Mouse (Mus musculus) testis, adult 2 months (tissue): ENCODE results near the gene Mcf2l. TPM values are rescaled to one million over a fixed set of nuclear protein-coding genes. Genes with fewer than 3 reads are reported as not detected.

ENCODE experiments used
- H3K27ac ChIP-seq: fragments of 200-500 bp; 2 replicates; pipeline ENCODE4 v1.5.1; 2012; ENCODE audit warnings: low read depth, low read length; ENCODE audit not compliant: control insufficient read depth, insufficient read depth
- H3K27me3 ChIP-seq: fragments of 200-500 bp; 2 replicates; pipeline ENCODE4 v1.6.1; 2012; ENCODE audit warnings: mild to moderate bottlenecking, low read length, moderate library complexity; ENCODE audit not compliant: control insufficient read depth, insufficient read depth
- H3K36me3 ChIP-seq: fragments of 200-500 bp; 2 replicates; pipeline ENCODE4 v1.6.1; 2012; ENCODE audit warnings: mild to moderate bottlenecking, low read length; ENCODE audit not compliant: control insufficient read depth, insufficient read depth
- H3K4me1 ChIP-seq: fragments of 200-500 bp; 2 replicates; pipeline ENCODE4 v1.6.1; 2012; ENCODE audit warnings: low read length; ENCODE audit not compliant: control insufficient read depth, insufficient read depth
- H3K4me3 ChIP-seq: fragments of 200-500 bp; 2 replicates; pipeline ENCODE4 v1.5.1; 2012; ENCODE audit warnings: low read depth, mild to moderate bottlenecking, low read length, moderate library complexity, mixed read lengths; ENCODE audit not compliant: control insufficient read depth
- CTCF ChIP-seq: fragments of 200-500 bp; IDR thresholded peaks from 2 replicates; pipeline ENCODE4 v1.5.1; 2012; ENCODE audit warnings: low read depth, mild to moderate bottlenecking, inconsistent platforms, low read length, moderate library complexity; ENCODE audit not compliant: control insufficient read depth, insufficient read depth, insufficient replicate concordance
- POLR2A ChIP-seq: fragments of 200-500 bp; IDR thresholded peaks from 2 replicates; pipeline ENCODE4 v1.6.1; 2012; ENCODE audit warnings: low read depth, mild to moderate bottlenecking, inconsistent platforms, low read length, moderate library complexity; ENCODE audit not compliant: control insufficient read depth
- polyA plus RNA-seq: library from polyadenylated mRNA; depleted of rRNA; stranded (reverse); fragments of >200 nt; gene quantifications from 2 replicates; pipeline ENCODE4 v1.2.3, GENCODE M21; 2012

Gene Mcf2l
- polyA plus RNA-seq, 1 experiment, result 8.9 TPM

- Histone ChIP-seq H3K27ac (no peak overlapping the region), H3K27me3 (no peaks in the 10 kb centered on the region), H3K36me3 (no peaks in the 10 kb centered on the region), H3K4me3 (no peak overlapping the region), H3K4me1 (no peaks in the 10 kb centered on the region)
- TF ChIP-seq POLR2A (no peak), CTCF (no peak)
These were observed 67.7 kb downstream of the Mcf2l start for GRCm38 (mm10) chr8:12941161-12941926.

DNA sequence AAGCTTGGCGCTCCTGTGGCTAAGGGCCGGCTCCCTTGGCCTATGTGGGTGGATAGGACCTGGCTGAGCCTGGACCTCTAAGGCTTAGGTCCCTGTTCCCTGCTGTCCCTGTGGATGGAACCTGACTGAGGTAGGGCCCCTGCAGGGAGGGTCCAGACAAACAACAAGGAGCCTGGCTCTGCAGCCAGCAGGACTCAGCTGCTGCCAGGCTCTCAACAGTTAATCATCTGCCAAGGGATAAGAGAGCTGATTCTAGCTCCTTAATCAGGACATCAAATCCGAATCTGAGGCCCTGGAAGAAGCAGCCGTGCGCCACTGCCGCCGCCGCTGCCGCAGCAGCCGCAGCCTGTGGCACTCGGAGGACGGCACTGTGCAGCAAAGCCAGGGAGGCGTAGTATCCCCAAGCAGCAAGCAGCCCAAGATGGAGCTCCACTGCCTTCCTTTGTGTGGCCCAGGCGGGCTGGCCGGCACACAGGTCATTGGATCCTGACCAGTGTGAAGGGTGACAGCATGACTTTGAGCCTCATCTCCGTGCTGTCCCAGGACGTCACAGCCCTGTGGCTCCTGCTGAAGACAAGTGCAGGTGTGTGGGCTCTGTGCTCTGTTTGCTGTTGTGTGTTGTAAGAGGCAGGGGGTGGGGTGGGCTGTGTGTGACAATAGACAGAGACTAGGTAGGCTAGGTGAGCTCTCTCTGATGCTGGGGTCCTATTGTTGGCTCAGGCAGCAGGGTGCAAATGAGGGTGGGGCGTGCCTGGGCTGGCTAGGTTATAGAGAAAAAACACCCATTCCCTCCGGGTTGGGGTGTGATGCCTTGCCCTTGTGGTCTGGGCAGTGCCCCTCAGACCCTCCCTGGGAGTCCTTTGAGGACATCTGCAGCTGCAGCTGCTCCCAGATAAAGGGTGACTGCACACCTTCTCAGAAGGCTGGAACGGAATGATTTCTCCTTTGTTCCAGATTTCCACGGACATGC is 74.3 kb downstream of the Mcf2l start:
- no peak overlapping the region; the same call in 1 of the 2 replicates for H3K27ac ChIP-seq
- H3K27me3 ChIP-seq, result no peaks in the 10 kb centered on the region
- H3K4me3 ChIP-seq, result no peak overlapping the region; the same call in 1 of the 2 replicates
- TF ChIP-seq CTCF (no peak), POLR2A (peak; percentile 40; the same call in 1 of the 2 replicates)
- H3K4me1 ChIP-seq, result no peaks in the 10 kb centered on the region
- no peaks in the 10 kb centered on the region for H3K36me3 ChIP-seq

- Histone ChIP-seq H3K27me3 (no peaks in the 10 kb centered on the region), H3K36me3 (no peaks in the 10 kb centered on the region), H3K4me3 (no peak overlapping the region), H3K27ac (no peak overlapping the region; the same call in 1 of the 2 replicates), H3K4me1 (no peaks in the 10 kb centered on the region)
- TF ChIP-seq POLR2A (no peak), CTCF (no peak)
These were observed 75.0 kb downstream of the Mcf2l start for GRCm38 (mm10) chr8:12948574-12948961.

DNA sequence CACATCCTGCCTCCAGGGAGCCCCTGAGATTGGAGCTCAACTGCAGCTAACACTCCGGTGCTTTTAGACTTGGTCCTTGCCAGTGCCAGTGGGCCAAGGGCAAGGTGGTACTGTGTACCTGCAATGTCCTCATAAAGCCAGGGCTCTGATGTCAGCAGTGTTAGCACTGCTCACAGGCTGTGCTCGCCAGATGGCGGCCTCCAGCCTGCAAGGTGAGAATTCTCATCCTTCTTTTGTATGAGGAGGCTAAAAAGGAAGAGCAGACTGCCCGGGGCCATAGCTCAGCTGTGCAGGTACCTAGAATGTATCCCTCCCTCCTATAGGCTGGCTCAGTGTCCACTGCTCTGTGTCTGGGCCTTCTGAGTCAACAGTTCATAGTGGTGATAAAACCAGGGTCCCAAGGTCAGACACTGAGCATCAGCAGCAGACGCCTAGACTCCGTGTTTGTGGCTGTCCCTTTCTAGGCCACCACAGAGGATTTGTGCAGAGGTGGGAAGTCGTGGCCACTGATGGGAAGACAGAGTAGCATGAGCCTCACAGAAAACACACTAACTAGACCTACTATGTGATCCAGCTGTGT is 77.5 kb downstream of the Mcf2l start:
- Histone ChIP-seq H3K4me1 (no peaks in the 10 kb centered on the region), H3K4me3 (peak overlapping the region; percentile 64), H3K36me3 (no peaks in the 10 kb centered on the region), H3K27ac (no peak overlapping the region), H3K27me3 (no peaks in the 10 kb centered on the region)
- TF ChIP-seq POLR2A (no peak), CTCF (no peak)

GRCm38 (mm10) chr8:12952699-12953098 is 79.1 kb downstream of the Mcf2l start:
- no peak overlapping the region for H3K27ac ChIP-seq
- H3K36me3 ChIP-seq, result no peaks in the 10 kb centered on the region
- TF ChIP-seq CTCF (no peak), POLR2A (no peak)
- no peaks in the 10 kb centered on the region for H3K27me3 ChIP-seq
- H3K4me3 ChIP-seq, result no peak overlapping the region
- H3K4me1 ChIP-seq, result no peaks in the 10 kb centered on the region

DNA sequence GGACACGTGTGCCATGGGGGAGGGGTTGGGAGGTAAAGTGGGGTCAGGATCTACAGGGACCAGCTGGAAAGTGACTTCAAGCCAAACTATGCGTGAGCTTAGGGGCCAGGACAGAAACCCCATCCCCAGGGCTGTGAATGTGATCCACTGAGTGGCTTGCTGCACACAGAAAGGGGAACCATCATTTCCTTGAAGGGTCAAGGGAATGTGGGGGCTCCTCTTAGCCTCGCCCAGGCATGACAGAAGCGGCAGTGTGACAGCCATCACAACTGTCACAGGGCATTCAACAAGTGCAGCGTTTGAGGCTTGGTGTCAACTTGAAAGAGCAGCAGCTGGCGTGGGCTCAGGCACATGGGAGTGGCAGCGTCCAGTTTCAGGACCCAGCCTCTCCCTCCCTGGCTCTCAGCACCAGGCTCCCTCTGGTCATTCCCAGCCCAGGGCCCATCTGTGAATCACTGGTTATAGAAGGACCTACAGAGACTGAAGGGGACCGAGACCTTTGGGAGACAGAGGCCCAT is 81.8 kb downstream of the Mcf2l start:
- TF ChIP-seq CTCF (no peak), POLR2A (no peak)
- H3K36me3 ChIP-seq, result no peaks in the 10 kb centered on the region
- no peaks in the 10 kb centered on the region for H3K4me1 ChIP-seq
- H3K4me3 ChIP-seq, result no peak overlapping the region
- H3K27ac ChIP-seq, result no peak overlapping the region
- H3K27me3 ChIP-seq, result no peaks in the 10 kb centered on the region

- no peak for TF ChIP-seq POLR2A
- no peak for TF ChIP-seq CTCF
- no peak overlapping the region for H3K4me3 ChIP-seq
- no peak overlapping the region for H3K27ac ChIP-seq
- H3K36me3 ChIP-seq, result no peaks in the 10 kb centered on the region
- H3K27me3 ChIP-seq, result no peaks in the 10 kb centered on the region
- H3K4me1 ChIP-seq, result no peaks in the 10 kb centered on the region
These were observed 82.3 kb downstream of the Mcf2l start for GRCm38 (mm10) chr8:12955880-12956279.
